Mouse (Mus musculus) ES-E14 (cell line): ENCODE data around the gene Fhod1. TPM values are rescaled to one million over a fixed set of nuclear protein-coding genes. Genes with fewer than 3 reads are reported as not detected.

ENCODE experiments used
- DNase-seq: peaks from one replicate; pipeline ENCODE4 v3.0.0-alpha.2; 2013; ENCODE audit warnings: low read depth, low spot score
- H3K27ac ChIP-seq: 2 replicates; pipeline ENCODE4 v1.5.1; 2012; ENCODE audit warnings: low read depth, mild to moderate bottlenecking, low read length, moderate library complexity, mixed read lengths; ENCODE audit not compliant: poor library complexity, insufficient read depth, severe bottlenecking
- H3K36me3 ChIP-seq: 2 replicates; pipeline ENCODE4 v1.6.1; 2012; ENCODE audit warnings: mild to moderate bottlenecking, low read length, moderate library complexity, mixed read lengths; ENCODE audit not compliant: control insufficient read depth, poor library complexity, insufficient read depth, severe bottlenecking
- H3K4me1 ChIP-seq, 2 experiments: fragments of 150-350 bp in 1 of 2; sonication (generic) in 1 of 2; 2 replicates each; pipeline ENCODE4 v1.6.1; 2012; ENCODE audit warnings: low read length in 2 of 2, mild to moderate bottlenecking in 1 of 2, mixed read lengths in 1 of 2; ENCODE audit not compliant: control insufficient read depth in 2 of 2, insufficient read depth in 2 of 2, poor library complexity in 1 of 2
- H3K4me3 ChIP-seq, 2 experiments: fragments of 150-350 bp in 1 of 2; sonication (generic) in 1 of 2; 2 replicates each; pipeline ENCODE4 v1.5.1; 2012; ENCODE audit warnings: low read length in 2 of 2, low read depth in 1 of 2, mild to moderate bottlenecking in 1 of 2, mixed read lengths in 1 of 2; ENCODE audit not compliant: insufficient read depth in 1 of 2, poor library complexity in 1 of 2, severe bottlenecking in 1 of 2
- H3K9ac ChIP-seq: 2 replicates; pipeline ENCODE4 v1.6.1; 2012; ENCODE audit warnings: low read depth, mild to moderate bottlenecking, low read length, mixed read lengths; ENCODE audit not compliant: poor library complexity, insufficient read depth, severe bottlenecking
- H3K9me3 ChIP-seq: fragments of 150-350 bp; sonication (generic); 2 replicates; pipeline ENCODE4 v1.6.1; 2012; ENCODE audit warnings: low read depth, mild to moderate bottlenecking, low read length; ENCODE audit not compliant: control insufficient read depth, insufficient read depth
- CHD2 ChIP-seq: IDR thresholded peaks from 2 replicates; pipeline ENCODE4 v1.6.1; 2014; ENCODE audit warnings: mild to moderate bottlenecking, low read depth, low read length, inconsistent platforms
- HCFC1 ChIP-seq: IDR thresholded peaks from 2 replicates; pipeline ENCODE4 v1.6.1; 2012; ENCODE audit warnings: low read length, inconsistent platforms, borderline replicate concordance; ENCODE audit not compliant: insufficient read depth
- MAFK ChIP-seq: IDR thresholded peaks from 2 replicates; pipeline ENCODE4 v1.6.1; 2014; ENCODE audit warnings: mild to moderate bottlenecking, low read depth, low read length, inconsistent platforms; ENCODE audit not compliant: insufficient read depth
- ZC3H11A ChIP-seq: IDR thresholded peaks from 2 replicates; pipeline ENCODE4 v1.6.1; 2012; ENCODE audit warnings: low read depth, mild to moderate bottlenecking, inconsistent platforms, low read length, borderline replicate concordance
- ZNF384 ChIP-seq: IDR thresholded peaks from 2 replicates; pipeline ENCODE4 v1.6.1; 2012; ENCODE audit warnings: low read depth, low read length, inconsistent platforms
- in situ Hi-C, 2 experiments: fragments of 600-800 bp; cut with MboI; formaldehyde crosslinking; loops; one replicate each; pipeline ENCODE4 v1.15.1; 2025; ENCODE audit warnings: low sequenced_read_pairs in 2 of 2, inconsistent platforms in 1 of 2; ENCODE audit not compliant: unreplicated experiment in 2 of 2
- total RNA-seq: library from RNA; depleted of rRNA; stranded (reverse); fragments of 300-350 nt; gene quantifications from 2 replicates; pipeline ENCODE4 v1.2.3, GENCODE M21; 2012

Gene Fhod1
- total RNA-seq, 1 experiment, result 9.1 TPM

- no peak overlapping the region for H3K9ac ChIP-seq
- no peak for DNase-seq
- H3K4me1 ChIP-seq, result peaks cover 0 to 6% of the 10 kb centered on the region in 2 experiments; a peak in 2 of 4 replicates
- TF ChIP-seq ZC3H11A (no peak), ZNF384 (no peak)
- no peaks in the 10 kb centered on the region for H3K9me3 ChIP-seq
- in situ Hi-C loops, result no loop called here
- H3K27ac ChIP-seq, result no peak overlapping the region
- H3K36me3 ChIP-seq, result peaks cover 6% of the 10 kb centered on the region
- no peak overlapping the region for H3K4me3 ChIP-seq
Measured at GRCm38 (mm10) chr8:105361751-105362702, 14.3 kb upstream of the Fhod1 start.

DNA sequence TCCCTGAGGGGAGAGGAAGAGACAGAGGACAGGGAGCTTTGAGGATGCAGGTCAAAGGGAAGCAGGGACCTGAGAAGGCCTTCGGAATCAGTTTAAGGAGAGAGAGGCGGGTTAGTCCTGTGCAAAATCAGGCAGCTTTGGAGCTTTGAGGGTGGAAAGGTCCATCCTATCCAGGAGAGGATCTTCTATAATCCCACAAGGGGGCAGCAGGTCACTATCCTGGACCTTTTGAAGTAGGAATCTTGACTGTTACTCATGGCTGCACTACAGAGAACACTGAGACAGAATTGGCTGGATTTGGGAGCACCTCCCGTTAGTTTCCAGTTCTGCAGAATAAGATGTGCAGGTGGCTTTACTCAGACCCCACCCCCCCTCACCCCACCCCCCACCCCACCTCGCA, 11.9 kb upstream of the Fhod1 start:
- in situ Hi-C loops, result no loop called here
- no peak overlapping the region for H3K9ac ChIP-seq
- no peaks in the 10 kb centered on the region for H3K9me3 ChIP-seq
- H3K27ac ChIP-seq, result no peak overlapping the region
- H3K4me1 ChIP-seq, result peaks cover under 1 to 16% of the 10 kb centered on the region in 2 experiments; a peak in 2 of 4 replicates
- TF ChIP-seq MAFK (no peak), ZNF384 (no peak), CHD2 (no peak), HCFC1 (no peak), ZC3H11A (no peak)
- H3K4me3 ChIP-seq, result no peak overlapping the region
- DNase-seq, result no peak
- H3K36me3 ChIP-seq, result peaks cover 6% of the 10 kb centered on the region

DNA sequence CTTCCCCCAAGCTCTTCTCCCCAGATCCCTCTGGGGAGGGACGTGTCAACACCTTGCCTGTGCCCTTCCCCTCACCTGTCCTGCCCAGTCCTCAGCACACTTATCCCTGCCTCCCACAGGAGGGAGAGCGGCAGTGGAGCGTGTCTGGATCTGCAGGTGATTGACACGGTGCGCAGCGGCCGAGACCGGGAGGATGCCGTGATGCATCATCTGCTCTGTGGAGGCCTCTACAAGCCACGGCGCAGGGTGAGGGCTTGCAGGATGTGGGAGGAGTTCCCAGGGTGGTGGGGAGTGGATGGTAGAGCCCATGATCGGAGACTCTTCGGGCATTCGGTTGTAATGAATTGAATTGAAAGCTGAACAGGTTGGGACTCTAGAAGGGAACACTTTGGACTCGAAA, 11.5 kb upstream of the Fhod1 start:
- no peak for DNase-seq
- no peaks in the 10 kb centered on the region for H3K9me3 ChIP-seq
- peaks cover 6% of the 10 kb centered on the region for H3K36me3 ChIP-seq
- H3K4me3 ChIP-seq, result no peak overlapping the region
- H3K4me1 ChIP-seq, result peaks cover 2 to 16% of the 10 kb centered on the region in 2 experiments; a peak in 2 of 4 replicates
- TF ChIP-seq ZC3H11A, result no peak
- TF ChIP-seq MAFK, result no peak
- in situ Hi-C loops, result no loop called here
- no peak overlapping the region for H3K27ac ChIP-seq
- H3K9ac ChIP-seq, result no peak overlapping the region

GRCm38 (mm10) chr8:105356681-105357080, 8.9 kb upstream of the Fhod1 start:
- H3K4me3 ChIP-seq, result no peak overlapping the region
- H3K9ac ChIP-seq, result no peak overlapping the region
- TF ChIP-seq CHD2, result no peak
- no peak for TF ChIP-seq MAFK
- TF ChIP-seq HCFC1, result no peak
- TF ChIP-seq ZC3H11A, result no peak
- no peak for TF ChIP-seq ZNF384
- H3K4me1 ChIP-seq, result peaks cover 2 to 16% of the 10 kb centered on the region in 2 experiments; a peak in 1 of 4 replicates
- no peak for DNase-seq
- in situ Hi-C loops, result no loop called here
- H3K36me3 ChIP-seq, result peaks cover 6% of the 10 kb centered on the region
- no peak overlapping the region for H3K27ac ChIP-seq
- no peaks in the 10 kb centered on the region for H3K9me3 ChIP-seq
